Mouse (Mus musculus) layer of hippocampus, adult 9-11 months (tissue): Measurements from ENCODE around the gene Gfer.

Source experiments
- DNase-seq: peaks from one replicate; pipeline ENCODE4 v3.0.0; 2022

Gfer gene

GRCm38 (mm10) chr17:24646381-24646780 lies 49.6 kb downstream of the Gfer start:
- no peak for DNase-seq

DNA sequence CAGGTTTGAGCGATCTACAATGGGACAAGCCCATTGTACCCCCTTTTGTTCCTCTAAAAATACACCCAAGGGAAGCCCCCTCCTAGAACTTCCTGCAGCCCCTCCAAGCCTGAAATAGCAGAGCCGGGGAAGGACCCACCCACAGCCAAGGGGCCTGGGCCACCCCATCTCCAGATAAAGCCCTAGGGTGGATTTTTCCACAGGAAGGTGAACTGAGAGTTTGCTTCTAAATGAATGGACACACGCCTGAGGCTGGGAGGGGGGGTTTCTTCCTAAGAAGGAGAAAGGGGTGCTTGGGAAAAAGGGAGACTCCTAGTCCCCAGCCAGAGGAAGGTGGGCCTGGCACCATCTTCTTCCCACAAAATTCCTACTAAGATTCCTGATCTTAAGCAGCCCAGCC lies 50.0 kb downstream of the Gfer start:
- no peak for DNase-seq

DNA sequence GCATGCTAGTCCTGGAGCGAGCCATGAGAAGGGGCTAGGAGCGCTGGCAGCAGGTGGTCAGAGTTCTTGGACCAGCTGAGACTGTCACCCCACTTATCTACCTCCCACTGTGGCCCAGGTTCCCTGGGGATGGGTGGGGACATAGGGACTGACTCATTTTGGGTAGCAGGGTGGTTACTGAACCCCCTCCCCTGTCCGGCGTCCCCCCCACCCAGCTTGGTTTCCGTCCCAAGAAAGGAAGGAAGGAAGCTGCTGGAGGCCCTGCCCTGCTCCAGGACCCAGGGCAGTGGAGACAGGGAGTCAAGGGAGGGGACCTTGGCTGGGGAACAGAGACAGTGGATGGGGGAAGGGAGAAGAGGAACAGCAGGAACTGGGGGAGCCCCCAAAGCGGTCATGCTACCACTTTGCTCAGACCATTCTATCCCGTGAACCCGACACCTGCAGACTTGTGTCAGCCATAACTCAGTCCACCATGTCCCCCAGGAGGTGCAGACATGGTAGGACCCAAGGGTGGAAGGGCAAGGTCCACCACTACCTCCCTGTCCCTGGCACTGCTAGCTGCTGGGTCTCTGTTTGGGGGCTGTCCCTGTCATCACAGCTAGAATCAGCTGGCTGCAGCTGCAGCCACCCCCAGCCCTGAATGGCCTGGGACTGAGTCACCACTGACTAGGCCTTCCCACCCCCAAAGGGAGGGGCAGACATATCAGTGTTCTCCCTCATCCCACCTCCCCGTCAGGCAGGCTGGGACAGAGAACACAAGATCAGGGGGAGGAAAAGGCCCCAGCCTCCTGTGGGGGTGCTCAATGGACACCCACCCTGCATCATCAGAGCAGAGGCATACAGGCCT lies 50.9 kb downstream of the Gfer start:
- peak; percentile 54 for DNase-seq

- DNase-seq = no peak
Observed at GRCm38 (mm10) chr17:24644030-24644715, 51.8 kb downstream of the Gfer start.
